Mouse (Mus musculus) thymus, postnatal 4 days (tissue): ENCODE measurements at regions not wholly inside any gene's neighbourhood (a gene's known extent, or its start where the extent isn't known, plus 50 kb on each side); places are given as distances from the start of the nearest gene placed in this dataset.

ENCODE experiments used
- DNase-seq: peaks from one replicate; pipeline ENCODE4 v3.0.0; 2021

- no peak for DNase-seq
These were observed 168.9 kb downstream of the Zfp36l2 start for GRCm38 (mm10) chr17:84018817-84019216.

- no peak for DNase-seq
These were observed 169.9 kb downstream of the Zfp36l2 start for GRCm38 (mm10) chr17:84017891-84018290.

GRCm38 (mm10) chr17:84014287-84015039 lies 166.7 kb upstream of the Haao start:
- DNase-seq: peak; percentile 8

- DNase-seq: peak; percentile 18
These were observed 162.8 kb upstream of the Haao start for GRCm38 (mm10) chr17:84010492-84011060.

GRCm38 (mm10) chr17:84009966-84010365 lies 162.2 kb upstream of the Haao start:
- DNase-seq: peak; percentile 56

- no peak for DNase-seq
These were observed 161.4 kb upstream of the Haao start for GRCm38 (mm10) chr17:84009194-84009593.

GRCm38 (mm10) chr17:84008682-84009052 lies 160.9 kb upstream of the Haao start:
- DNase-seq: no peak

GRCm38 (mm10) chr17:84008035-84008681 lies 160.4 kb upstream of the Haao start:
- DNase-seq: peak; percentile 68

- DNase-seq: no peak
These were observed 159.0 kb upstream of the Haao start for GRCm38 (mm10) chr17:84006748-84007147.

- peak; percentile 74 for DNase-seq
These were observed 156.5 kb upstream of the Haao start for GRCm38 (mm10) chr17:84004237-84004636.

GRCm38 (mm10) chr17:84003489-84004234 lies 155.9 kb upstream of the Haao start:
- DNase-seq: no peak

GRCm38 (mm10) chr17:84002939-84003338 lies 155.2 kb upstream of the Haao start:
- DNase-seq: no peak

- no peak for DNase-seq
These were observed 154.6 kb upstream of the Haao start for GRCm38 (mm10) chr17:84002327-84002726.

GRCm38 (mm10) chr17:84000115-84000514 lies 152.4 kb upstream of the Haao start:
- no peak for DNase-seq

GRCm38 (mm10) chr17:83998972-83999545 lies 151.3 kb upstream of the Haao start:
- DNase-seq: no peak

GRCm38 (mm10) chr17:83998341-83998740 lies 150.6 kb upstream of the Haao start:
- peak; percentile 17 for DNase-seq

- DNase-seq: peak; percentile 93
These were observed 150.0 kb upstream of the Haao start for GRCm38 (mm10) chr17:83997778-83998177.

GRCm38 (mm10) chr17:83993028-83993427 lies 145.3 kb upstream of the Haao start:
- DNase-seq: no peak

GRCm38 (mm10) chr17:83990421-83991365 lies 142.9 kb upstream of the Haao start:
- DNase-seq: peak; percentile 68

GRCm38 (mm10) chr17:83988897-83989296 lies 141.1 kb upstream of the Haao start:
- no peak for DNase-seq

GRCm38 (mm10) chr17:83988165-83988564 lies 140.4 kb upstream of the Haao start:
- DNase-seq: no peak

GRCm38 (mm10) chr17:83987683-83988082 lies 139.9 kb upstream of the Haao start:
- no peak for DNase-seq
